Mouse (Mus musculus): ENCODE measurements around the gene Grxcr1. TPM values are rescaled to one million over a fixed set of nuclear protein-coding genes. Genes with fewer than 3 reads are reported as not detected.

Gene Grxcr1
- polyA plus RNA-seq, 1 experiment from 2014 or later, result not detected

DNA sequence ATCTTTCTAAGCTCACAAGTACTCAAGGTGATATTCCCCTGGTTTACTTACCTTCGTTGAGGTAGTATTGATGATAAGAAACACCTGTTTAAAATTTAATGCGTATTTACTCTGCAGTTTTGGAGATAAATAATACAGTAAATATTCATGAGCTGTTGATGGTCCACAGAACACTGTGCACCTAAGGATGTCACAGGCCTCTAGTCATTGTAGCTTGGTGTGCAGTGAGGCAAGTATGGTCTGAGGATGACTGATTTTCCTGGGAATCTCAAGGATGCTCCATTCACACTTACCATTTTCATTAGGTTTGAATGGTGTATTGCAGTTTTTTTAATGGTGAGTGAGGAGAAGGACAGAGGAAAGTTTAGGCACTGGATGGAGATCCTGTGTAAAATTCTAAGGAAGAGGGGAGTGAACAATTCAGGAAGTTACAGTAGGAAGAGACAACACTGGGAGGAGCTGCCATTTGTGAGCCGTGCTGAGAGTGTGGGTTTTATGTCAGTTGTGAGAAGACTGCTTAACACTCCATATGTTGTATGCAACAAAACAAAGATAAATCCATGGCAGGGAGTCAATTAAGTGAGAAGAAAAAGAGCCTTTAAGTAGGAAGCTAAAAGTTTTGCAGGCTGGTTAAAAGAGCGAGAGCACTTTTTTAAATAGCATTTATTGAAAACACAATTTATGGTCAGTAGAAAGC, 118.9 kb downstream of the Grxcr1 start:
- Histone ChIP-seq H3K9ac (no peak overlapping the region), H3K4me3 (no peak overlapping the region), H3K27ac (replicated peaks) (no peak overlapping the region), H3K4me1 (no peaks in the 10 kb centered on the region), H3K4me2 (no peak overlapping the region), H3K36me3 (no peaks in the 10 kb centered on the region), H3K27me3 (replicated peaks) (no peaks in the 10 kb centered on the region), H3K9me3 (no peaks in the 10 kb centered on the region)
- WGBS, result 63% methylated on average over 4 of the region's 4 CpGs
- no peak for ATAC-seq (ENCODE audit: extremely low read depth, insufficient number of reproducible peaks, low FRiP score, low TSS enrichment)

DNA sequence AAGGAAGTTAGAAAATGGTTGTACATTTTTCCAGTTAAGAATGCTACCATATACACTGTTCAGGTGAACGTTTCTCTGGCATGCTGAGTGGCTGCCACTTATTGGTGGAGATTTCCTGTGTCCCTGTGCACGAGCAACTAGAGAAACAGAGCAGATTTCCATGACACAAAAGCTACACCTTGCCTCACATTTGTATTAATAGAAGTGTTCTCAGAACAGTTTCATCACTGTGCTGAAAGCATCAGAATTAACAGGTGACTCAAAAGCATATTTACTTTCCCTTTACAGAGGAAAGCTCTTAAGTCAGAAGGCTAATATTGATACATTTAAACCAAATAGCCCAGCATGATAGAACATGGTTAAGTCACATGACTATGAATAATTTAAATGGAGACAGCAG, 130.9 kb downstream of the Grxcr1 start:
- no peaks in the 10 kb centered on the region for H3K9me3 ChIP-seq
- ATAC-seq (ENCODE audit: extremely low read depth, insufficient number of reproducible peaks, low FRiP score, low TSS enrichment), result no peak
- no peaks in the 10 kb centered on the region for H3K36me3 ChIP-seq
- 49% methylated on average over 2 of the region's 2 CpGs for WGBS
- no peak overlapping the region for H3K27ac ChIP-seq (replicated peaks)
- no peaks in the 10 kb centered on the region for H3K4me1 ChIP-seq
- H3K9ac ChIP-seq, result no peak overlapping the region
- no peaks in the 10 kb centered on the region for H3K27me3 ChIP-seq (replicated peaks)
- no peak overlapping the region for H3K4me3 ChIP-seq
- H3K4me2 ChIP-seq, result no peak overlapping the region

DNA sequence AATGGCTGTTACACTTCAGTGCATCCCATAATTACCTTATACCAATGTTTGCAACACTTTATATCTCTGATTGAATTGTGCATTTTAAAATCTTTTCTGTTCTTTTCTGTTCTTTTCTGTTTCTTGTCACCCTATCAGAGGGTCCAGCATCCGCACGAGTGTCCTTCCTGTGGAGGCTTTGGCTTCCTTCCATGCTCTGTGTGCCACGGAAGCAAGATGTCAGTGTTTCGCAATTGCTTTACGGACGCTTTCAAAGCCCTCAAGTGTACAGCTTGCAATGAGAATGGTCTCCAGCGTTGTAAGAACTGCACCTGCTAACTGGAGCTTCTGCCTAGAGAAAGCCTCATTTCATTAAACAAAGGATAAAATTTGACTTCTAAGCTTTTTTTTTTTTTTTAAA, 134.3 kb downstream of the Grxcr1 start:
- 78% methylated on average over 7 of the region's 7 CpGs for WGBS
- no peak overlapping the region for H3K4me2 ChIP-seq
- no peak overlapping the region for H3K4me3 ChIP-seq
- no peak overlapping the region for H3K27ac ChIP-seq (replicated peaks)
- H3K27me3 ChIP-seq (replicated peaks), result no peaks in the 10 kb centered on the region
- H3K4me1 ChIP-seq, result no peaks in the 10 kb centered on the region
- no peak for ATAC-seq (ENCODE audit: extremely low read depth, insufficient number of reproducible peaks, low FRiP score, low TSS enrichment)
- H3K9ac ChIP-seq, result no peak overlapping the region
- no peaks in the 10 kb centered on the region for H3K36me3 ChIP-seq
- H3K9me3 ChIP-seq, result no peaks in the 10 kb centered on the region

Other genes with a start within 250 kb of the Grxcr1 start
- gene Atp8a1, start 184.4 kb upstream of the Grxcr1 start, polyA plus RNA-seq (2015; fragmentation: Nextera tagmentation; extraction: Ambion mirVana), result 6.8 and 8.1 TPM in 2 replicates
- not detected in 2 replicates for gene Gm5108, start 90.2 kb upstream of the Grxcr1 start, polyA plus RNA-seq (2015; fragmentation: Nextera tagmentation; extraction: Ambion mirVana)
- not detected in 2 replicates for gene Gm21905, start 85.4 kb upstream of the Grxcr1 start, polyA plus RNA-seq (2015; fragmentation: Nextera tagmentation; extraction: Ambion mirVana)